Mouse (Mus musculus) left cerebral cortex, adult 8-10 months (tissue): Measurements from ENCODE around the gene Lilr4b. TPM values are rescaled to one million over a fixed set of nuclear protein-coding genes. Genes with fewer than 3 reads are reported as not detected.
"Not testable (repeated sequence)": the region's sequence is repeated elsewhere in the genome, so short reads cannot be mapped to it uniquely, and the experiment has no call there.

Experiments used
- DNase-seq, 2 experiments: peaks; one replicate each; pipeline ENCODE4 v3.0.0; 2022; ENCODE audit warnings: low spot score in 2 of 2
- total RNA-seq, 4 experiments: library from RNA; stranded (reverse); gene quantifications; 2 replicates each; pipeline ENCODE4 v1.2.4; 2022

Lilr4b gene
- total RNA-seq, result 1 to 10 TPM in 2 of 4 experiments, under 1 TPM in 1, not detected in 1; 0.63 to 2.7 (median 1.1) TPM

DNA sequence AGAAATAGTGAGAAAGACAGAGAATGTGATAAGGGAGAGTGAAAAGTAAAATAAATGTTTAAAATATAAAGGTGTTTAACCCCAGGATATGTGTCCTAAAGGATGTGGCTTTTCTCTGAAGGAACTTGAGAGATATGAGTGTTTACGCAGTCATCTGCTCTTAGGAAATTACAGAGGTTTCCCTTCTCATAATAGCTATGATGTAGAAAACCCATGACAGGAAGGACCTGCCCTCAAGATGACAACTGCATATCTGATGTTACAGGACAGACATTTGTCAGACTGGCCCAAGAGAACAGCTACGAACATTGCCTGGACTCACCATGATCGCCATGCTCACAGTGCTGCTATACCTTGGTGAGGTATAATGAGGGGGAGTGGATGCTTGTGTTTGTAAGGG, at the start of gene Lilr4b, which contains the start of gene Gm49339:
Lilr4b (plus strand) TSS at position 236 of the 400 bp plus-strand sequence.
Gm49339 (plus strand) TSS at position 216 of the 400 bp plus-strand sequence.
- DNase-seq, result not testable (repeated sequence)

DNA sequence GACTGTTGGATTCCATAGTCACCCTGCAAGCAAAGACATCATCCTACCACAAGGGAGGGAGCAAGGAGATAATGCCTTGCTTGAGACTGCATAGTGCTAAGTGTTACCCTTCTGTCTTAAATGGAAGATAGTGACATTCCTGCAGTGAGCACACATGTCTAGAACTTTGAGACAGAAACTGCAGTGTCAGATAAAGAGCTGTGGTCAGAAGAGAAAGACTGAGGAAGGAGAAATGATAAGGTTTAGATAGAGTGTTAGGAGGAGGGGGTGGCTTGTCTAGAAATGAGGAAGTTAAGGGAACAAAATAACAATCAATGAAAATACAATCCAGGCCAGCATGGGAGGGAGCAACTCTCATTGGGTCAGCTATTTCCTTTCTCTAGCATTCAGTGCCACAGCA, 47.5 kb upstream of the Lilr4b start:
- DNase-seq, result no peak

DNA sequence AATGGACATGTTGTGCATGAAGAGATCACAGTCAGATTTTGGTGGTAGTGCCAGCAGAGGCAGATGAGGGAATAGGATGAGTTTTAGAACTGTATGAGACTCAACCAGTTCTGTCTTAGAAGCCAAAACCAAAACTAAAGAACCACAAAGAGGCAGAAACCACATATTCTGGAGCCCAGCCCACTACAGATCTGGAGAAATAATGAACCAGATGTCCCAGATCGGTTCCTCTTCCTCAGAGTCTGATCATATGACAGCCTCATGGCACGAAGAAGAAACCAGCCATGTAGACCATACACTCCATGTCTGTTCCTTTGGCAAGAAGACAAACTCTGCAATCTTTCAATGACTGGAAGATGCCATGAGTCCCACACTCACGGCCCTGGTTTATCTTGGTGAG, 44.7 kb upstream of the Lilr4b start:
- DNase-seq, result no peak

DNA sequence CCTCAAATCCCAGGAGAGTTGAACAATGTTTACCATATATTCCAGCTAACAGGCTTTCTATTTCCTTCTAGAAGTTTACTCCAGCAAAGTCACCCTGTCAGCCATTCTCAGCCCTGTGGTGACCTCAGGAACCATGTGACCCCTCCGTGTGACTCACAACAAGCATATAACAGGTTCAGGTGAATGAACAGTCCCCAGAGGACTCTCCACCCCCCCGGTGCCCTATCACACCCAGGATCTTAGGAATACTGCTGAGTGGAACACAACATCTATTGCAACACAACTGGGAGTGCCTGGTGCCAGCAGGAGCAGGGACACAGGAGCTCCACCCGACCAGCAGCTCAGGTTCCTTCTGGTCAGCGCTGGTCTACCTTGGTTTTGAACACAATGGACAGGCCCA, 28.8 kb upstream of the Lilr4b start:
- DNase-seq, result no peak

DNA sequence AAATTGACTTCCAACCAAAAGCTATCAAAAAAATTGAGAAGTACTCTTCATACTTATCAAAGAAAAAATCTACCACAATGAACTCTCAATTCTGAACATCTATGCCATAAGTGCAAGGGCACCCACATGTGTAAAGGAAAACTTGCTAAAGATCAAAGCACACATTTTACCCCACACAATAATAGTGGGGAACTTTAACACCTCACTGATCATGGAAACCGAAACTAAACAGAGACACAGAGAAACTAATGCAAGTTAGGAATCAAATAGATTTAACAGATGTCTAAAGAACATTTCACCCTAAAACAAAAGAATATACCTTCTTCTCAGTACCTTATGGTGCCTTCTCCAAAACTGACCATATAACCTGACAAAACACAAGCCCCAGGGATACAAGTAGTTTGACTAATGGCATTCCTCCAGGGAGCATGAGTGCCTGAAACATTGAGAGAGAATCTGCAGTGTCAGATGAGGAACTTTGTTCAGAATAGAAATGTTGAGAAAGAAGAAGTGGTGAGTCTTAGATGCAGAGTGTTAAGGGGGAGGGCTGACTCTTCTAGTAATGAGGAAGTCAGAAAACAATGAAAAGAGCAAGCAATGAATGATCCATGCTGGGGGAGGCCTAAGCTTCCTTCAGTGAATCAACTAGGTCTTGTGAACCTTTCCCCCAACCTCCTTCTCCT, 26.7 kb upstream of the Lilr4b start:
- DNase-seq, result no peak

DNA sequence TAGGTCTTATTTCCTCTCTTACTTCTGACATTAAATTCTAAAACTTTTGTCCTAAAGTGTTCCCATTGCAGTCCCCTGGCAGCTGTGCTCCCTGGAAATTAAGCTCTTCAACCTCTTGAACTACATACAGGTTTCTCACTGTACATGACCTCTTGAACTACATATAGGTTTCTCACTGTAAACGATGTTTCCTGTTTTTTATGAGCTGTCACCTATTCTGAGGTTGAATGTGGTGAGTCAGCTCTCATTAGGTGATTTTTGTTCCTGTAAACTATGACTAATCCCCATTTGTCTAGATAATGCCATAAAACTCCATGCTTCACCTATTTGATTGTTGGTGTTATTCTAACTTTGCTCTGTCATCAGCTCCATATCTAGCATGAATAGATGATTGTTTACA, 26.1 kb upstream of the Lilr4b start:
- DNase-seq, result no peak

DNA sequence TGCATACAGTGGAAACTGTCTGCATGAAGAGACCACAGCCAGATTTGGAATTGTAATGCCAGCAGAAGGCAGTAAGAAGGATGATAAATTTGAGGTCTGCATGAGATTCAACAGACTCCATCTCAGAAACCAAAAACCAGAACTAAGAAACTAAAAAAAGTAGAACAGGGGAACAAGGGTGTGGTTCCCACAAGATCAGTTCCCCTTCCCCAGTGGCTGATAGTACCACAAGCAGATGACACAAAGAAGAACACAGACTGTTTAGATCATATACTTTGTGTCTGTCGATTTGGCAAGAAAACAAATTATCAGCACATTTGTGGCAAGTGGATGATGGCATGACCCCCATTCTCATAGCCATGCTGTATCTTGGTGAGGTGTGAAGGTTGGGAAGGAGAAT, 24.7 kb upstream of the Lilr4b start:
- DNase-seq, result no peak

DNA sequence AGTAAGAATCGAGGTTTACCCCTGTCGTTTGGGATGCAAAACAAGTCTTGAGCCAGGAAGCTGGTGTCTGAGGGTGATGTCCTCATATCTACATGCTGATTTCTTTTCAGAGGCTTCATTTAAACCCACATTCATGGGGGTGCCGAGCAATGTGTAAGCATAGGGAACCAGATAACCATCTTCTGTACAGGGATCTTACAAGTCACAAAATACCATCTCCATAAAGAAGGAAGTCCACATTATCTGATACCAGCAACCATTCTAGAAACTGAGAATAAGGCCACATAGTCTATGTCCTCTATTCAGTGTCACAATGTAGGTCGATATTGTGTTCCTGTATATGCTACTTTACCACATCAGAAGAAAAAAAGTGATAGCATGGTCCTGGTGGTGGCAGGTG, 24.1 kb upstream of the Lilr4b start:
- no peak for DNase-seq

DNA sequence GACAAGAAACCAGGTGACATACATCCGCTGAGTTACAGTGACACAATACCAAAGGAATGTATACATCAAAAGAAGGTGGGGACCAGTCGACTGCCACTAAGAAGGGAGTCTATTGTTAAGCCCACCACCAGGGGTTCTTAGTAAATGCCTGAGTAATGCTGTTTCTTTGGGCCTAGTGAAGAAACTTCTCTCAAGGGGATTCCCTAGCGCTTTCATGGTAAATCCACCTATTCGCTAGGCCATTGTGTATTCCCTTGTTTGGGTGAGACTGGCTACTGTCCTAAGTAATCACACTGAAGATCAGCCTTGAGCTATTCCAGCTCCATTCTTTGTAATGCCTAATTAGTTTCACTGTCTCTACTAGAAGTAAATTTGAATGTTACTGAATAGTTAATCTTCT, 16.6 kb upstream of the Lilr4b start:
- DNase-seq, result not testable (repeated sequence)

DNA sequence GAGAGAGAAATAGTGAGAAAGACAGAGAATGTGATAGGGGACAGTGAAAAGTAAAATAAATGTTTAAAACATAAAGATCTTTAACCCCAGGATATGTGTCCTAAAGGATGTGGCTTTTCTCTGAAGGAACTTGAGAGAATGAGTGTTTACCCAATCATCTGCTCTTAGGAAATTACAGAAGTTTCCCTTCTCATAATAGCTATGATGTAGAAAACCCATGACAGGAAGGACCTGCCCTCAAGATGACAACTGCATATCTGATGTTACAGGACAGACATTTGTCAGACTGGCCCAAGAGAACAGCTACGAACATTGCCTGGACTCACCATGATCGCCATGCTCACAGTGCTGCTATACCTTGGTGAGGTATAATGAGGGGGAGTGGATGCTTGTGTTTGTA, 10.3 kb downstream of the Lilr4b start, which contains the start of gene Lilrb4a:
Lilrb4a (plus strand) TSS at position 266 of the 400 bp plus-strand sequence.
- DNase-seq, result not testable (repeated sequence)

DNA sequence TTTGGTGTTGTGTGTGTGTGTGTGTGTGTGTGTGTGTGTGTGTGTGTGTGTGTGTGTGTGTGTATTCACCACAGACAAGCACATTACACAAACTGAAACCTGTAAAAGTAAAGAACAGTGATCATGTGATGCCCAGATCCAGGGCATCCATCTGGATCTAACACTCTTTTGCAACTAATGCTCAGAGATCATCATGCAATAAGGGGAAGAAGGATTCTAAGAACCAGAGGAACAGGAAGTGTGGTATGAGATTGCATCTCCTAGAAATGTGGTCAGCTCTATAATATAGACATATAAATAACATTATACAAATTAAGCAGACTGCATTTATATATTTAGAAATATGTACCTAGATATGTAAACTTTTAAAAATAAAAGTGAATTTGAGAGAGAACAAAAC, 39.6 kb downstream of the Lilr4b start:
- no peak for DNase-seq

DNA sequence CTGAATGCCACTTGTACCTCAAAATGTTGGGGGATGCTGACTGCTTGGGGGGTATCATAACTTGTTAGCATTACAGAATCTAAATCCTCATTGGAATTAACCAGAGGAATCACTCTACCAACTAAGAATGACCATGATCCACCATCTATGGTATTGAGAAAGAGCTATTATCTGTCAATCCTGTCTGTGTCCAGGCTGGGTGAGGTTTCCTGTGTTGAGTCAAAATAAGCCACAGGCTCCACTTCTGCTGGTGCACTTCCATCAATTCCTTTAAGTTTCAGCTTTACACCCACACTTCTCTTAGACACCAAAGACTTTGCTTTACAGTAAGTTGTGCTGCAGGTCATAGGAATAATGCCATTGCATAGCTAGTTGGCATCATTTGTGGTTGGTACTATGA, 41.0 kb downstream of the Lilr4b start:
- no peak for DNase-seq

DNA sequence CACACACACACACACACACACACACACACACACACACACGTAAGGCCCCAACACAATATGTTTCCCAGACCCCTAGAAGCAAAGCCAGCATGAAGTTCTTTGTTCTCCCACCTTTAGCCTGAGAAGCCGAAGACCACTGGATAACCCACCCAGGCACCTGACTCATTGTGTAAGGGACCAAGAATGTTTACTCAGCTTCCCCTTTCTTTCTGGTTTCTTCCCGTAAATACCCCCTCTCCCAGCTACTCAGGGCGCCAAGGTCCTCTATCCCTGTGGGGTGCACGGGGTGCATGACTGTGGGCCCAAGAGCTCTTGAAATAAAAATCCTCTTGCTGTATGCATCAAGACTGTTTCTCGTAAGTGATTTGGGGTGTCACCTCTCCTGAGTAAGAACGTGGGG, 45.7 kb downstream of the Lilr4b start:
- DNase-seq, result no peak

DNA sequence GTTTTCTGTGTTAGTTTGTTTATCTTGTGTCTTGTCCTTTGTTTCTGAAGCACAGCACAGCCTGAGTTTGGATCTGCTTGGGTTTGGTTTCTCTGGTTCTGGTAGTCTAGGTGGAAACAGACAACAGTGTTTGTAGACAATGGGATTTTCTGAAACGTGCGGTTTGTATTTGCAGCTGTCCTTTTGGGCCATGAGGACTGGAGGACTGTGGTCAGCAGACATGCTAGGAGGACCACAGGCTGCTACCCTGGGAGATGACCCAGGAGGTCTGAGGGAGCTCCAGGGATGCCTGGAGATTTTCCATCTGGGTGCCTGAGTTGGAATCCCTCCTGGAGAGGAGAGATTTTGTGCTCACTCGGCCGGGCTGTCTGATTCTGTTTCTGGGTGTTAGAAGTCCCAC, 46.2 kb downstream of the Lilr4b start:
- no peak for DNase-seq

DNA sequence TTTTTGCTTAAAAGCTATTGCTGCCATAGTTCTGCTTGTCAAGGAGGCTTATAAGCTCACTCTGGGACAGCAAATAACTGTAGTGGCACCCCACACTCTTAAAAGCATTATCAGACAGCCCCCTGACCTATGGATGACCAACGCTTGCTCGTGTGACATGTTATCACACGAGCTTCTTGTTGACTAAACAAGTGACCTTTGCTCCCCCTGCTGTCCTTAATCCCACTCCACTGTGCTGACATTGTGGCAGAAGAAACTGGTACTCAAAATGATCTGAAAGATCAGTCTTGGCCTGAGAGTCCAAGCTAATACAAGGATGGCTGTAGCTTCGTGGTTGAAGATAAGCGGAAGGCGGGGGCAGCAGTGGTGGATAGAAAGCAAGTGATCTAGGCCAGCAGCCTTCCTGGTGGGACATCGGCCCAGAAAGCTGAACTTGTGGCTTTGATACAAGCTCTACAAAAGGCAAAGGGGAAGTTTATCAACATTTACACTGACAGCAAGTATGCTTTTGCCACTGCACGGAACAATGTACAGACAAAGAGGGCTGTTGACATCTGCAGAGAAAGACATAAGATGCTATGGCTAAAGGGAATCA, 48.5 kb downstream of the Lilr4b start:
- DNase-seq, result no peak

DNA sequence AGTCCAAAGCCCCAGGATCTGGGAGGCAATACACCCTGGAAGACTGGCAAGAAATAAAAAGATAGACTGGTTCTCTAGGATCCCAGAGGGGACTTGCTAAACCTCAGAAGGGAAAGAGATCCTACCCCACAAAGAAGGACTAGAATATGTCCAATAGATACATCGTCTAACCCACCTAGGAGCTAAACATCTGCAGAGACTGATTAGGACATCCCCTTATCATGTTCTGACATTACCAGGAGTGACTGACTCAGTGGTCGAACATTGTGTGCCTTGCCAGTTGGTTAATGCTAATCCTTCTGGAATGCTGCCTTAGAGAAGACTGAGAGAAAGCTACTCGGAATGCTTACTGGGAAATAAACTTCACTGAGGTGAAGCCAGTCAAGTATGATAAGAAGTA, 49.1 kb downstream of the Lilr4b start:
- no peak for DNase-seq

DNA sequence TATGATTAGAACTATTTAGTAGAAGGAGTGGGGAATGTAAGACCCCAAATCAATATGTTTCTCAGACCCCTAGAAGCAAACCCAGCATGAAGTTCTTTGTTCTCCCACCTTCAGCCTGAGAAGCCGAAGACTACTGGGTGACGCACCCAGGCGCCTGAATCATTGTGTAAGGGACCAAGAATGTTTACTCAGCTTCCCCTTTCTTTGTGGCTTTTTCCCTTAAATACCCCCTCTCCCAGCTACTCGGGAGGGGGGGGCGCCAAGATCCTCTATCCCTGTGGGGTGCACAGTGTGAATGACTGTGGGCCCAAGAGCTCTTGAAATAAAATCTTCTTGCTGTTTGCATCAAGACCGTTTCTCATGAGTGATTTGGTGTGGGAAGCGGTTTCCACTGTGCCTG, 50.4 kb downstream of the Lilr4b start:
- no peak for DNase-seq

Other genes with a start within 250 kb of the Lilr4b start
- gene Gm49339, start within 50 bp of the Lilr4b start, total RNA-seq, result 1 to 10 TPM in 1 of 4 experiments, under 1 TPM in 1, not detected in 2; 0.50 to 2.3 TPM
- gene Lilrb4a, start 10.3 kb downstream of the Lilr4b start, total RNA-seq, result 1 to 10 TPM in 2 of 4 experiments, under 1 TPM in 2; 0.44 to 4.5 (median 1.8) TPM
- gene Fam162b, start 109.9 kb downstream of the Lilr4b start, total RNA-seq, result not detected
- not detected for gene Gprc6a, start 150.8 kb downstream of the Lilr4b start, total RNA-seq
- gene Rfx6, start 197.1 kb downstream of the Lilr4b start, total RNA-seq, result not detected